Mouse (Mus musculus): ENCODE results near the gene Gm6763. TPM values are rescaled to one million over a fixed set of nuclear protein-coding genes. Genes with fewer than 3 reads are reported as not detected.

Gene Gm6763
- polyA plus RNA-seq, 1 experiment from 2014 or later = not detected

Other genes with a start within 250 kb of the Gm6763 start
- gene Gm21293, start 8.5 kb upstream of the Gm6763 start, polyA plus RNA-seq (2014; fragmentation: Nextera tagmentation; extraction: Ambion mirVana) = not detected in 2 replicates
- not detected in 2 replicates for gene Gm8764, start 8.5 kb downstream of the Gm6763 start, polyA plus RNA-seq (2014; fragmentation: Nextera tagmentation; extraction: Ambion mirVana)
- not detected in 2 replicates for gene Gm21304, start 17.0 kb downstream of the Gm6763 start, polyA plus RNA-seq (2014; fragmentation: Nextera tagmentation; extraction: Ambion mirVana)
- gene Gm21312, start 25.5 kb downstream of the Gm6763 start, polyA plus RNA-seq (2014; fragmentation: Nextera tagmentation; extraction: Ambion mirVana) = not detected in 2 replicates
- not detected in 2 replicates for gene Gm20765, start 34.0 kb downstream of the Gm6763 start, polyA plus RNA-seq (2014; fragmentation: Nextera tagmentation; extraction: Ambion mirVana)
- gene Gm4340, start 42.5 kb downstream of the Gm6763 start, polyA plus RNA-seq (2014; fragmentation: Nextera tagmentation; extraction: Ambion mirVana) = not detected in 2 replicates